Mouse (Mus musculus) CH12.LX (cell line): ENCODE measurements around the gene Itga9. TPM values are rescaled to one million over a fixed set of nuclear protein-coding genes. Genes with fewer than 3 reads are reported as not detected.

Experiments
- DNase-seq: peaks from one replicate; pipeline ENCODE4 v3.0.0-alpha.2; 2013; ENCODE audit errors: extremely low read depth
- H3K27ac ChIP-seq: 2 replicates; pipeline ENCODE4 v1.5.1; 2012; ENCODE audit warnings: low read depth, mild to moderate bottlenecking, control low read depth, moderate library complexity; ENCODE audit not compliant: insufficient read depth
- H3K27me3 ChIP-seq: replicated peaks from 2 replicates; pipeline ENCODE3; 2012; ENCODE audit warnings: inconsistent platforms
- H3K36me3 ChIP-seq, 2 experiments: replicated peaks in 1 of 2; 2 replicates each; pipeline versions ENCODE3 to v1.6.1; 2012; ENCODE audit warnings: inconsistent platforms in 1 of 2, low read length in 1 of 2, mild to moderate bottlenecking in 1 of 2, mixed read lengths in 1 of 2, moderate library complexity in 1 of 2; ENCODE audit not compliant: control insufficient read depth in 1 of 2, insufficient read depth in 1 of 2
- H3K4me1 ChIP-seq, 2 experiments: 2 replicates each; pipeline ENCODE4 v1.6.1; 2012; ENCODE audit warnings: inconsistent platforms in 1 of 2, moderate library complexity in 1 of 2; ENCODE audit not compliant: insufficient read depth in 2 of 2, control insufficient read depth in 1 of 2
- H3K4me2 ChIP-seq: 2 replicates; pipeline ENCODE4 v1.6.1; 2012; ENCODE audit warnings: low read depth, mild to moderate bottlenecking, control low read depth; ENCODE audit not compliant: poor library complexity, insufficient read depth, severe bottlenecking
- H3K4me3 ChIP-seq, 3 experiments: fragments of 150-350 bp in 1 of 3; sonication (generic) in 1 of 3; replicated peaks in 1 of 3; 2 replicates each; pipeline versions ENCODE3 to v1.5.1; 2011 to 2012; ENCODE audit warnings: low read depth in 2 of 3, low read length in 2 of 3, mild to moderate bottlenecking in 2 of 3, moderate library complexity in 2 of 3, control low read depth in 1 of 3, improper control_type of control experiment in 1 of 3, inconsistent platforms in 1 of 3, mixed read lengths in 1 of 3; ENCODE audit not compliant: poor library complexity in 1 of 3
- H3K79me2 ChIP-seq: replicated peaks from 2 replicates; pipeline ENCODE4 v1.6.1; 2012; ENCODE audit warnings: mild to moderate bottlenecking, moderate library complexity; ENCODE audit not compliant: control insufficient read depth, poor library complexity, insufficient read depth, severe bottlenecking; ENCODE audit errors: extremely low read depth
- H3K9ac ChIP-seq: 2 replicates; pipeline ENCODE4 v1.6.1; 2012; ENCODE audit warnings: low read depth, mild to moderate bottlenecking, control low read depth, moderate library complexity; ENCODE audit not compliant: insufficient read depth
- H3K9me3 ChIP-seq: replicated peaks from 2 replicates; pipeline ENCODE3; 2012; ENCODE audit warnings: low read length, inconsistent platforms, mixed read lengths
- CHD1 ChIP-seq: IDR thresholded peaks from 2 replicates; pipeline ENCODE4 v1.6.1; 2012; ENCODE audit warnings: low read depth, low read length, improper control_type of control experiment, inconsistent platforms
- CHD2 ChIP-seq: IDR thresholded peaks from 2 replicates; pipeline ENCODE4 v1.6.1; 2011; ENCODE audit warnings: low read length, improper control_type of control experiment
- E2F4 ChIP-seq: IDR thresholded peaks from 2 replicates; pipeline ENCODE4 v1.6.1; 2011; ENCODE audit warnings: low read depth, low read length, improper control_type of control experiment; ENCODE audit not compliant: insufficient replicate concordance
- ELF1 ChIP-seq: IDR thresholded peaks from 2 replicates; pipeline ENCODE4 v1.6.1; 2014; ENCODE audit warnings: low read depth, mild to moderate bottlenecking, inconsistent platforms, low read length, improper control_type of control experiment
- ETS1 ChIP-seq: conservative IDR thresholded peaks from 2 replicates; pipeline ENCODE4 v1.6.1; 2012; ENCODE audit warnings: low read depth, mild to moderate bottlenecking, inconsistent platforms, low read length, improper control_type of control experiment, moderate library complexity
- HCFC1 ChIP-seq: IDR thresholded peaks from 2 replicates; pipeline ENCODE4 v1.6.1; 2012; ENCODE audit warnings: low read depth, mild to moderate bottlenecking, inconsistent platforms, low read length, improper control_type of control experiment
- IRF4 ChIP-seq: IDR thresholded peaks from 2 replicates; pipeline ENCODE4 v1.6.1; 2014; ENCODE audit warnings: low read depth, mild to moderate bottlenecking, inconsistent platforms, low read length, improper control_type of control experiment
- JUN ChIP-seq: IDR thresholded peaks from 2 replicates; pipeline ENCODE4 v1.6.1; 2011; ENCODE audit warnings: low read depth, mild to moderate bottlenecking, low read length, improper control_type of control experiment, moderate library complexity; ENCODE audit not compliant: insufficient read depth
- KAT2A ChIP-seq: IDR thresholded peaks from 2 replicates; pipeline ENCODE4 v1.6.1; 2012; ENCODE audit warnings: low read length, improper control_type of control experiment, inconsistent platforms; ENCODE audit not compliant: insufficient replicate concordance
- MAX ChIP-seq: IDR thresholded peaks from 2 replicates; pipeline ENCODE4 v1.6.1; 2011; ENCODE audit warnings: low read length, improper control_type of control experiment
- PAX5 ChIP-seq: IDR thresholded peaks from 2 replicates; pipeline ENCODE4 v1.6.1; 2012; ENCODE audit warnings: low read length, inconsistent platforms, mixed read lengths
- POLR2A ChIP-seq: IDR thresholded peaks from 2 replicates; pipeline ENCODE4 v1.6.1; 2011; ENCODE audit warnings: low read depth, mild to moderate bottlenecking, improper control_type of control experiment, low read length
- POLR2AphosphoS2 ChIP-seq: IDR thresholded peaks from 2 replicates; pipeline ENCODE4 v1.6.1; 2011; ENCODE audit warnings: low read depth, low read length, improper control_type of control experiment
- RCOR1 ChIP-seq: conservative IDR thresholded peaks from 2 replicates; pipeline ENCODE4 v1.6.1; 2012; ENCODE audit warnings: low read depth, mild to moderate bottlenecking, inconsistent platforms, low read length, improper control_type of control experiment
- SMC3 ChIP-seq: IDR thresholded peaks from 2 replicates; pipeline ENCODE4 v1.6.1; 2011; ENCODE audit warnings: low read depth, low read length, improper control_type of control experiment
- TBP ChIP-seq: conservative IDR thresholded peaks from 2 replicates; pipeline ENCODE4 v1.6.1; 2011; ENCODE audit warnings: low read depth, low read length, improper control_type of control experiment
- UBTF ChIP-seq: IDR thresholded peaks from 2 replicates; pipeline ENCODE4 v1.6.1; 2012; ENCODE audit warnings: low read depth, mild to moderate bottlenecking, inconsistent platforms, low read length, improper control_type of control experiment, moderate library complexity
- USF2 ChIP-seq: conservative IDR thresholded peaks from 2 replicates; pipeline ENCODE4 v1.6.1; 2011; ENCODE audit warnings: low read depth, low read length, improper control_type of control experiment
- ZMIZ1 ChIP-seq: IDR thresholded peaks from 2 replicates; pipeline ENCODE4 v1.6.1; 2012; ENCODE audit warnings: low read depth, mild to moderate bottlenecking, inconsistent platforms, low read length, improper control_type of control experiment
- ZNF384 ChIP-seq: IDR thresholded peaks from 2 replicates; pipeline ENCODE4 v1.6.1; 2012; ENCODE audit warnings: low read depth, low read length, improper control_type of control experiment, inconsistent platforms
- dilution Hi-C: fragments of 300-500 bp; cut with MboI; formaldehyde crosslinking; loops from 2 replicates; pipeline ENCODE4 v1.14.3; 2020; ENCODE audit warnings: low sequenced_read_pairs; ENCODE audit not compliant: extremely low pct_unique_long_range_greater_than_20kb, extremely low pct_ligation_motif_present
- in situ Hi-C: fragments of 300-500 bp; cut with MboI; formaldehyde crosslinking; loops from 3 replicates; pipeline ENCODE4 v1.14.3; 2019; ENCODE audit warnings: low sequenced_read_pairs, low pct_ligation_motif_present, low pct_unique_long_range_greater_than_20kb, mixed read lengths
- polyA plus RNA-seq: library from polyadenylated mRNA; unstranded; fragments of >175 nt; gene quantifications from 2 replicates; pipeline ENCODE4 v1.2.1, GENCODE M21; 2012; ENCODE audit warnings: low read depth; ENCODE audit not compliant: insufficient read length
- total RNA-seq, 2 experiments: library from RNA; depleted of rRNA; stranded (reverse); fragments of 300-350 nt in 1 of 2; fragments of >200 nt in 1 of 2; gene quantifications; 2 replicates each; pipeline ENCODE4 v1.2.3; 2012 to 2014

The Itga9 gene
- total and polyA plus RNA-seq, 3 experiments = 0.19 TPM; not detected in 2

- DNase-seq = no peak
- H3K36me3 ChIP-seq = no peaks in the 10 kb centered on the region
- no peak overlapping the region for H3K9ac ChIP-seq
- H3K9me3 ChIP-seq = peaks cover 4% of the 10 kb centered on the region
- H3K4me1 ChIP-seq = peaks cover 0 to 15% of the 10 kb centered on the region in 2 experiments; a peak in 3 of 4 replicates
- no peak for TF ChIP-seq IRF4
- TF ChIP-seq CHD1 = no peak
- TF ChIP-seq UBTF = no peak
- TF ChIP-seq ELF1 = no peak
- TF ChIP-seq JUN = no peak
- TF ChIP-seq CHD2 = no peak
- TF ChIP-seq MAX = no peak
- TF ChIP-seq KAT2A = no peak
- no peak for TF ChIP-seq ZMIZ1
- no peak for TF ChIP-seq TBP
- TF ChIP-seq POLR2AphosphoS2 = no peak
- TF ChIP-seq RCOR1 = no peak
- TF ChIP-seq SMC3 = no peak
- H3K79me2 ChIP-seq = no peaks in the 10 kb centered on the region
- in situ Hi-C loops (no loop called here), dilution Hi-C loops (no loop called here)
- peaks cover 50% of the 10 kb centered on the region for H3K27me3 ChIP-seq
- no peak overlapping the region for H3K27ac ChIP-seq
- no peak overlapping the region for H3K4me3 ChIP-seq
- H3K4me2 ChIP-seq = no peak overlapping the region
These were observed 215.7 kb downstream of the Itga9 start for GRCm38 (mm10) chr9:118822186-118822555.

- H3K4me2 ChIP-seq = no peak overlapping the region
- H3K27ac ChIP-seq = no peak overlapping the region
- dilution Hi-C loops = no loop called here
- H3K4me3 ChIP-seq = no peak overlapping the region
- TF ChIP-seq JUN = no peak
- no peak for TF ChIP-seq MAX
- no peak for TF ChIP-seq ETS1
- TF ChIP-seq E2F4 = no peak
- TF ChIP-seq PAX5 = no peak
- TF ChIP-seq UBTF = no peak
- TF ChIP-seq KAT2A = no peak
- TF ChIP-seq ELF1 = no peak
- TF ChIP-seq ZNF384 = no peak
- TF ChIP-seq POLR2A = no peak
- TF ChIP-seq HCFC1 = no peak
- TF ChIP-seq USF2 = no peak
- TF ChIP-seq CHD2 = no peak
- TF ChIP-seq, all 38 proteins: peak for 0
- Histone ChIP-seq H3K9me3 (peaks cover 4% of the 10 kb centered on the region), H3K79me2 (no peaks in the 10 kb centered on the region), H3K27me3 (peaks cover 55% of the 10 kb centered on the region), H3K36me3 (no peaks in the 10 kb centered on the region), H3K4me1 (peaks cover 0 to 13% of the 10 kb centered on the region in 2 experiments; a peak in 3 of 4 replicates), H3K9ac (no peak overlapping the region)
- in situ Hi-C loops = no loop called here
- no peak for DNase-seq
These were observed 216.1 kb downstream of the Itga9 start for GRCm38 (mm10) chr9:118822581-118822980.
